Mouse (Mus musculus): ENCODE results near the gene Nek11. TPM values are rescaled to one million over a fixed set of nuclear protein-coding genes. Genes with fewer than 3 reads are reported as not detected.

Gene Nek11
- total and polyA plus RNA-seq, 3 experiments, result 0.14 to 0.24 TPM; not detected in 1

GRCm38 (mm10) chr9:105313250-105313649 is 82.1 kb downstream of the Nek11 start:
- DNase-seq, result no peak

GRCm38 (mm10) chr9:105312686-105313085 is 82.6 kb downstream of the Nek11 start:
- DNase-seq, result no peak

- no peak for DNase-seq
Measured at GRCm38 (mm10) chr9:105309553-105310281, 85.6 kb downstream of the Nek11 start.

GRCm38 (mm10) chr9:105306042-105306441 is 89.3 kb downstream of the Nek11 start:
- no peak for DNase-seq

- no peak for DNase-seq
Measured at GRCm38 (mm10) chr9:105302230-105302629, 93.1 kb downstream of the Nek11 start.

GRCm38 (mm10) chr9:105301396-105301795 is 93.9 kb downstream of the Nek11 start:
- no peak for DNase-seq

- DNase-seq, result no peak
Measured at GRCm38 (mm10) chr9:105300738-105301325, 94.5 kb downstream of the Nek11 start.

GRCm38 (mm10) chr9:105284670-105285069 is 110.7 kb downstream of the Nek11 start:
- no peak for DNase-seq

- no peak for DNase-seq
Measured at GRCm38 (mm10) chr9:105282725-105283124, 112.6 kb downstream of the Nek11 start.

GRCm38 (mm10) chr9:105274925-105275324 is 120.4 kb downstream of the Nek11 start:
- no peak for DNase-seq

- DNase-seq, result no peak
Measured at GRCm38 (mm10) chr9:105274286-105274685, 121.0 kb downstream of the Nek11 start.

GRCm38 (mm10) chr9:105272241-105272640 is 123.1 kb downstream of the Nek11 start:
- DNase-seq, result no peak

- DNase-seq, result no peak
Measured at GRCm38 (mm10) chr9:105263140-105263539, 132.2 kb downstream of the Nek11 start.

GRCm38 (mm10) chr9:105257668-105258067 is 137.7 kb downstream of the Nek11 start:
- DNase-seq, result no peak

- DNase-seq, result no peak
Measured at GRCm38 (mm10) chr9:105254076-105254475, 141.2 kb downstream of the Nek11 start.

GRCm38 (mm10) chr9:105252349-105253041 is 142.8 kb downstream of the Nek11 start:
- DNase-seq, result no peak

- no peak for DNase-seq
Measured at GRCm38 (mm10) chr9:105251256-105251655, 144.1 kb downstream of the Nek11 start.

- DNase-seq, result no peak
Measured at GRCm38 (mm10) chr9:105244024-105244423, 151.3 kb downstream of the Nek11 start.

GRCm38 (mm10) chr9:105214434-105214833 is 180.9 kb downstream of the Nek11 start:
- DNase-seq, result no peak

- DNase-seq, result no peak
Measured at GRCm38 (mm10) chr9:105200305-105200704, 195.0 kb downstream of the Nek11 start.

- DNase-seq, result no peak
Measured at GRCm38 (mm10) chr9:105186725-105187124, 208.6 kb downstream of the Nek11 start.

- no peak for DNase-seq
Measured at GRCm38 (mm10) chr9:105182392-105182791, 212.9 kb downstream of the Nek11 start.

- DNase-seq, result no peak
Measured at GRCm38 (mm10) chr9:105144992-105145391, 250.3 kb downstream of the Nek11 start, which contains the start of gene 1700080E11Rik. TSS of gene 1700080E11Rik (minus strand) at chr9:105145092.
